In the genomic region with DNA sequence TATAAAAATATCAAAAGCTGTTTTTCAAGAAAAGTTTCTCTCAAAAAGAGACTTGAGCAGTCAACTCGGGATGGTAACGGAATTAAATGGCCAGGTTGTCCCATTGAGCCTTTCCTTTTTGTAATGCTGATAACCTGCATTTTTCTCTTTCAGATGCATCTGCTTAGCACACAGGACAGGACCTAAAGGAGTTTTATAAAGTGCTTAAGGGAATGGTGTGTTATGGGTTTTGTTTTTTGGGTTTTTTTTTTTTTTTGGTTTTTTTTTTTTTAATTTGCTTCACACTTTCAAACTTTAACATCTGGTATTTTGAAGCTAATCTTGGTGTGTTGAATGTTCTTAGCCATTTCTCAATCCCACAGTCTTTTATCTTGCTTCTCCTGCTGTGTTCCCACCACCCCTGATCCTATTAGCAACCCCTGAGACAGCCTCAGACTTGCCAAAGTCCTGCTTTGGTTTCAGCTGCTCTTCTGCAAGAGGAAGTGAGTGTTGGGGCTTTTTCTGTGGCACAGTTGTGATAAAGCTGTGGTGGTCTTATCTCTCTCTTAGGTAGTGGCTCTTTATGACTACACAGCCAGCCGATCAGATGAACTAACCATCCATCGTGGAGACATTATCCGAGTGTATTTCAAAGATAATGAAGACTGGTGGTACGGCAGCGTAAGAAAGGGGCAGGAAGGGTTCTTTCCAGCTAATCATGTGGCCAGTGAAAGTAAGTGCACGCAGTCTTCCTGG, we compare ENCODE assay signal across 9 mouse cellular contexts.
DNase-seq lines count a peak whose midpoint lies in the region; ATAC-seq and TF ChIP-seq lines count a peak whose summit lies in the region.
"Had no signal": no experiment of that assay in that cellular context is flagged by ENCODE, and none has a peak within 500 bp of the region (broad histone marks: within the 10 kb centered on the region; RNA-seq: fewer than 3 reads in every experiment).

No protein-coding gene starts in this region.

- H3K27ac ChIP-seq in heart, embryonic 14.5 days (replicated peaks in 1 of 2; ENCODE audit: control insufficient read depth in 1 of 2, insufficient read depth in 1 of 2, low read depth in 2 of 2, low read length in 2 of 2): no peak overlapping the region
- H3K27ac ChIP-seq in limb, embryonic 11.5 days (replicated peaks; ENCODE audit: low read depth, low read length): no peak overlapping the region
- H3K27ac ChIP-seq: neural tube, embryonic 12.5 days had no signal

- H3K27me3 ChIP-seq in heart, embryonic 14.5 days (ENCODE audit: control insufficient read depth, insufficient read depth, low read length): 0 out of 2 replicates have a peak, but pooled peaks cover 14% of the 10 kb centered on the region
- no peaks in the 10 kb centered on the region for H3K27me3 ChIP-seq in limb, embryonic 11.5 days (ENCODE audit: control insufficient read depth, insufficient read depth, low read length)

- no peak for DNase-seq in heart, postnatal 14 days
- peak; percentile 46 for DNase-seq in A20 (ENCODE audit: low read depth, low spot score)
- peak; percentile 14 for DNase-seq in brain, embryonic 14.5 days (ENCODE audit: low read depth)
- DNase-seq in limb, embryonic 11.5 days (ENCODE audit: low spot score): peak; percentile 17
- no peak for DNase-seq in frontal cortex, postnatal 25 days (ENCODE audit: low spot score in 2 of 2)
- no peak for DNase-seq in cerebellum, adult 11-12 months

- no peaks in the 10 kb centered on the region for H3K9me3 ChIP-seq in heart, embryonic 14.5 days (ENCODE audit: control insufficient read depth, low read length)
- no peaks in the 10 kb centered on the region for H3K9me3 ChIP-seq in limb, embryonic 11.5 days (ENCODE audit: control insufficient read depth, low read length)
- H3K9me3 ChIP-seq: neural tube, embryonic 12.5 days had no signal

- peaks cover 6 to 7% of the 10 kb centered on the region in 2 experiments; a peak in 2 of 4 replicates for H3K4me1 ChIP-seq in heart, embryonic 14.5 days (ENCODE audit: control insufficient read depth in 2 of 2, insufficient read depth in 2 of 2, low read length in 2 of 2)
- peaks cover 10% of the 10 kb centered on the region for H3K4me1 ChIP-seq in limb, embryonic 11.5 days (ENCODE audit: control insufficient read depth, insufficient read depth, low read length)

- intact Hi-C loops in heart, postnatal 14 days (cut with DNase I): no loop called here

- ATAC-seq in heart, embryonic 14.5 days (ENCODE audit: insufficient number of reproducible peaks, insufficient read depth, low FRiP score, low read depth): no peak
- ATAC-seq in limb, embryonic 11.5 days (ENCODE audit: insufficient number of reproducible peaks, low FRiP score, low TSS enrichment, low read depth): no peak
- no peak for ATAC-seq in cerebellum, adult (ENCODE audit: insufficient number of reproducible peaks, low FRiP score, low TSS enrichment)

- 0 out of 2 replicates have a peak overlapping the region, but pooled peaks have one; percentile 57 for H3K9ac ChIP-seq in heart, embryonic 14.5 days (ENCODE audit: low read length)
- no peak overlapping the region for H3K9ac ChIP-seq in limb, embryonic 11.5 days (ENCODE audit: low read length)
- H3K9ac ChIP-seq: neural tube, embryonic 12.5 days had no signal

- no peaks in the 10 kb centered on the region for H3K36me3 ChIP-seq in heart, embryonic 14.5 days (ENCODE audit: control insufficient read depth, insufficient read depth, low read length)
- no peaks in the 10 kb centered on the region for H3K36me3 ChIP-seq in limb, embryonic 11.5 days (ENCODE audit: control insufficient read depth, insufficient read depth, low read length)
- H3K36me3 ChIP-seq: neural tube, embryonic 12.5 days had no signal

- TF ChIP-seq CTCF in brain, embryonic 14.5 days (IDR thresholded peaks at IDR 0.05; ENCODE audit: borderline replicate concordance, extremely low read depth, insufficient read depth, insufficient read length): no peak

- no peak for TF ChIP-seq POLR2A in brain, embryonic 14.5 days (IDR thresholded peaks at IDR 0.05; ENCODE audit: borderline replicate concordance, extremely low read depth, insufficient read depth, insufficient read length, poor library complexity, severe bottlenecking)

- WGBS in heart, embryonic 14.5 days: 18% methylated on average over 8 of the region's 8 CpGs
- WGBS in limb, embryonic 11.5 days: 11% methylated on average over 8 of the region's 8 CpGs

- H3K4me3 ChIP-seq in heart, embryonic 14.5 days (ENCODE audit: control insufficient read depth in 1 of 2, insufficient read depth in 1 of 2, low read depth in 1 of 2, low read length in 2 of 2): peak overlapping the region in 1 of 2 experiments; percentile 28; a peak in 2 of 4 replicates
- H3K4me3 ChIP-seq in limb, embryonic 11.5 days (ENCODE audit: low read depth, low read length): no peak overlapping the region
- H3K4me3 ChIP-seq: neural tube, embryonic 12.5 days had no signal

- peak overlapping the region; percentile 70 for H3K4me2 ChIP-seq in heart, embryonic 14.5 days (ENCODE audit: low read length)
- H3K4me2 ChIP-seq in limb, embryonic 11.5 days (ENCODE audit: low read depth, severe bottlenecking): no peak overlapping the region

Comparison
In these comparisons a context has a peak if more than half of its experiments do, and no peak if none do; other contexts are left out.
1. DNase-seq: peak in A20 (single experiment), brain, embryonic 14.5 days (single experiment) and limb, embryonic 11.5 days (single experiment); none in heart, postnatal 14 days (0 of 2), frontal cortex, postnatal 25 days (0 of 2) and cerebellum, adult 11-12 months (single experiment).